ENCODE assay signal across 11 mouse cellular contexts in genomic region chr9:108213105-108213504, GRCm38 (mm10). TPM values are rescaled to one million over a fixed set of nuclear protein-coding genes. Genes with fewer than 3 reads are reported as not detected.
A peak's percentile ranks its signal among the peaks of the same experiment; 100 is the strongest.
DNase-seq lines count a peak whose midpoint lies in the region; ATAC-seq and TF ChIP-seq lines count a peak whose summit lies in the region.
"Had no signal": no experiment of that assay in that cellular context is flagged by ENCODE, and none has a peak within 500 bp of the region (broad histone marks: within the 10 kb centered on the region; RNA-seq: fewer than 3 reads in every experiment).

No protein-coding gene starts in this region.

- no peak overlapping the region for H3K9ac ChIP-seq in intestine, embryonic 14.5 days (ENCODE audit: low read length)
- H3K9ac ChIP-seq in intestine, postnatal 0 days (ENCODE audit: low read depth, low read length), result no peak overlapping the region
- no peak overlapping the region for H3K9ac ChIP-seq in midbrain, postnatal 0 days (replicated peaks; ENCODE audit: low read length, poor library complexity, severe bottlenecking)
- no peak overlapping the region for H3K9ac ChIP-seq in liver, embryonic 12.5 days
- H3K9ac ChIP-seq: embryonic facial prominence, embryonic 12.5 days had no signal

- TF ChIP-seq CTCF in intestine, postnatal 0 days (IDR thresholded peaks at IDR 0.05; ENCODE audit: low read depth), result no peak
- TF ChIP-seq CTCF in midbrain, postnatal 0 days (IDR thresholded peaks at IDR 0.05), result no peak

- no peaks in the 10 kb centered on the region for H3K9me3 ChIP-seq in intestine, embryonic 14.5 days (ENCODE audit: control insufficient read depth, low read length)
- no peaks in the 10 kb centered on the region for H3K9me3 ChIP-seq in intestine, postnatal 0 days (ENCODE audit: control insufficient read depth)
- no peaks in the 10 kb centered on the region for H3K9me3 ChIP-seq in embryonic facial prominence, embryonic 10.5 days
- H3K9me3 ChIP-seq in hindbrain, embryonic 10.5 days, result no peaks in the 10 kb centered on the region
- H3K9me3 ChIP-seq in midbrain, postnatal 0 days (ENCODE audit: low read length), result no peaks in the 10 kb centered on the region
- no peaks in the 10 kb centered on the region for H3K9me3 ChIP-seq in liver, embryonic 12.5 days (replicated peaks)
- H3K9me3 ChIP-seq: embryonic facial prominence, embryonic 12.5 days had no signal

- no peak for DNase-seq in intestine, embryonic 14.5 days (ENCODE audit: low spot score)
- DNase-seq in embryonic facial prominence, embryonic 10.5 days (ENCODE audit: low spot score), result peak; percentile 32
- DNase-seq in hindbrain, embryonic 10.5 days (ENCODE audit: low spot score), result peak; percentile 67
- peak; percentile 38 for DNase-seq in midbrain, postnatal 0 days (ENCODE audit: low spot score)
- DNase-seq in thymus, postnatal 0 days (ENCODE audit: low spot score), result no peak
- DNase-seq: adrenal gland, postnatal 25 days; thymus, postnatal 36 days had no signal

- H3K4me1 ChIP-seq in intestine, embryonic 14.5 days (replicated peaks; ENCODE audit: control insufficient read depth, insufficient read depth, low read length), result no peaks in the 10 kb centered on the region
- H3K4me1 ChIP-seq in intestine, postnatal 0 days (replicated peaks; ENCODE audit: control insufficient read depth, insufficient read depth, low read length), result no peaks in the 10 kb centered on the region
- H3K4me1 ChIP-seq in embryonic facial prominence, embryonic 10.5 days, result peaks cover 18% of the 10 kb centered on the region
- H3K4me1 ChIP-seq in hindbrain, embryonic 10.5 days (replicated peaks), result peaks cover 36% of the 10 kb centered on the region
- H3K4me1 ChIP-seq in midbrain, postnatal 0 days (ENCODE audit: insufficient read depth, low read length), result peaks cover 4% of the 10 kb centered on the region; the same call in 1 of the 2 replicates
- H3K4me1 ChIP-seq in liver, embryonic 12.5 days, result no peaks in the 10 kb centered on the region
- H3K4me1 ChIP-seq: embryonic facial prominence, embryonic 12.5 days had no signal

- peaks cover 41% of the 10 kb centered on the region for H3K36me3 ChIP-seq in intestine, embryonic 14.5 days (ENCODE audit: control insufficient read depth, insufficient read depth, low read length)
- peaks cover 41% of the 10 kb centered on the region for H3K36me3 ChIP-seq in intestine, postnatal 0 days (ENCODE audit: control insufficient read depth, insufficient read depth)
- H3K36me3 ChIP-seq in embryonic facial prominence, embryonic 10.5 days (replicated peaks), result peaks cover 59% of the 10 kb centered on the region
- H3K36me3 ChIP-seq in hindbrain, embryonic 10.5 days, result peaks cover 61% of the 10 kb centered on the region
- peaks cover 33% of the 10 kb centered on the region for H3K36me3 ChIP-seq in midbrain, postnatal 0 days (ENCODE audit: insufficient read depth, low read length)
- peaks cover 51% of the 10 kb centered on the region for H3K36me3 ChIP-seq in liver, embryonic 12.5 days

- no peak overlapping the region for H3K4me2 ChIP-seq in intestine, embryonic 14.5 days (ENCODE audit: low read length)
- H3K4me2 ChIP-seq in intestine, postnatal 0 days (replicated peaks; ENCODE audit: low read depth), result no peak overlapping the region
- no peak overlapping the region for H3K4me2 ChIP-seq in midbrain, postnatal 0 days (ENCODE audit: low read depth, low read length, poor library complexity, severe bottlenecking)
- H3K4me2 ChIP-seq in liver, embryonic 12.5 days, result no peak overlapping the region
- H3K4me2 ChIP-seq: embryonic facial prominence, embryonic 12.5 days had no signal

- 65% methylated on average over 7 of the region's 7 CpGs for WGBS in intestine, embryonic 14.5 days
- 64% methylated on average over 7 of the region's 7 CpGs for WGBS in intestine, postnatal 0 days
- WGBS in embryonic facial prominence, embryonic 10.5 days, result 25% methylated on average over 7 of the region's 7 CpGs
- 21% methylated on average over 7 of the region's 7 CpGs for WGBS in hindbrain, embryonic 10.5 days
- 7% methylated on average over 7 of the region's 7 CpGs for WGBS in midbrain, postnatal 0 days
- 58% methylated on average over 7 of the region's 7 CpGs for WGBS in liver, embryonic 12.5 days (ENCODE audit: insufficient replicate concordance)

- peak; percentile 68; the same call in 1 of the 2 replicates for ATAC-seq in intestine, embryonic 14.5 days (replicated peaks; ENCODE audit: low FRiP score, low TSS enrichment, low read depth)
- ATAC-seq in intestine, postnatal 0 days, result no peak
- ATAC-seq in midbrain, postnatal 0 days (ENCODE audit: low FRiP score), result peak; percentile 58; the same call in 1 of the 2 replicates
- no peak for ATAC-seq in liver, embryonic 12.5 days
- ATAC-seq in inflammation-experienced regulatory T-cells, adult 6 months, result no peak

- H3K27me3 ChIP-seq in intestine, embryonic 14.5 days (replicated peaks; ENCODE audit: control insufficient read depth, insufficient read depth, low read length), result no peaks in the 10 kb centered on the region
- no peaks in the 10 kb centered on the region for H3K27me3 ChIP-seq in intestine, postnatal 0 days (replicated peaks; ENCODE audit: control insufficient read depth, insufficient read depth, low read length)
- H3K27me3 ChIP-seq in embryonic facial prominence, embryonic 10.5 days (replicated peaks; ENCODE audit: low read depth, poor library complexity, severe bottlenecking), result no peaks in the 10 kb centered on the region
- H3K27me3 ChIP-seq in hindbrain, embryonic 10.5 days (ENCODE audit: insufficient read depth, poor library complexity, severe bottlenecking), result no peaks in the 10 kb centered on the region
- H3K27me3 ChIP-seq in midbrain, postnatal 0 days (ENCODE audit: insufficient read depth, low read length), result no peaks in the 10 kb centered on the region
- no peaks in the 10 kb centered on the region for H3K27me3 ChIP-seq in liver, embryonic 12.5 days (replicated peaks)
- H3K27me3 ChIP-seq: embryonic facial prominence, embryonic 12.5 days had no signal

- H3K4me3 ChIP-seq in intestine, embryonic 14.5 days (ENCODE audit: low read depth, low read length), result no peak overlapping the region
- H3K4me3 ChIP-seq in intestine, postnatal 0 days (ENCODE audit: low read depth, low read length), result no peak overlapping the region
- no peak overlapping the region for H3K4me3 ChIP-seq in embryonic facial prominence, embryonic 10.5 days
- peak overlapping the region; percentile 23; the same call in 1 of the 2 replicates for H3K4me3 ChIP-seq in hindbrain, embryonic 10.5 days
- H3K4me3 ChIP-seq in midbrain, postnatal 0 days (ENCODE audit: low read depth, low read length), result no peak overlapping the region
- no peak overlapping the region for H3K4me3 ChIP-seq in liver, embryonic 12.5 days
- H3K4me3 ChIP-seq: embryonic facial prominence, embryonic 12.5 days had no signal

- H3K27ac ChIP-seq in intestine, embryonic 14.5 days (ENCODE audit: low read depth), result 0 out of 2 replicates have a peak overlapping the region, but pooled peaks have one; percentile 30
- no peak overlapping the region for H3K27ac ChIP-seq in intestine, postnatal 0 days (ENCODE audit: low read depth, low read length)
- H3K27ac ChIP-seq in embryonic facial prominence, embryonic 10.5 days (replicated peaks), result peak overlapping the region; percentile 71
- peak overlapping the region; percentile 92 for H3K27ac ChIP-seq in hindbrain, embryonic 10.5 days
- H3K27ac ChIP-seq in midbrain, postnatal 0 days (ENCODE audit: low read depth, low read length), result peak overlapping the region; percentile 13; the same call in 1 of the 2 replicates
- no peak overlapping the region for H3K27ac ChIP-seq in liver, embryonic 12.5 days

RNA-seq across cellular contexts. Expression of gene Bsn, which starts 22.9 kb away (rescaled TPM):
- 4.1 and 4.6 TPM in 2 replicates for polyA plus RNA-seq in intestine, embryonic 14.5 days (2014; fragmentation: Nextera tagmentation; extraction: Ambion mirVana)
- polyA plus RNA-seq in intestine, postnatal 0 days (2015; fragmentation: Nextera tagmentation; extraction: Ambion mirVana), result 1.6 and 1.9 TPM in 2 replicates
- polyA plus RNA-seq in embryonic facial prominence, embryonic 10.5 days (2016; fragmentation: Nextera tagmentation; extraction: Ambion mirVana), result 1.4 and 1.7 TPM in 2 replicates
- 1.4 and 2.4 TPM in 2 replicates for polyA plus RNA-seq in hindbrain, embryonic 10.5 days (2016; fragmentation: Nextera tagmentation; extraction: Ambion mirVana)
- 59.4 and 60.6 TPM in 2 replicates for total RNA-seq in midbrain, postnatal 0 days (2014; rRNA removed)
- polyA plus RNA-seq in midbrain, postnatal 0 days (2015; fragmentation: Nextera tagmentation; extraction: Ambion mirVana), result 6.1 and 7.7 TPM in 2 replicates
- 2.8 and 3.0 TPM in 2 replicates for polyA plus RNA-seq in liver, embryonic 12.5 days (2016; fragmentation: Nextera tagmentation; extraction: Ambion mirVana)
- polyA plus RNA-seq in inflammation-experienced regulatory T-cells, adult 6 months (2017; shearing (Covaris generic)), result under 1 TPM; 0.09 to 0.59 (median 0.38) TPM
- polyA plus RNA-seq in thymus, postnatal 0 days (2015; fragmentation: Nextera tagmentation; extraction: Ambion mirVana), result 1.9 and 2.0 TPM in 2 replicates

RNA-seq across cellular contexts. Expression of gene Dag1, which starts 50.7 kb away (rescaled TPM):
- polyA plus RNA-seq in intestine, embryonic 14.5 days (2014; fragmentation: Nextera tagmentation; extraction: Ambion mirVana), result 71.7 and 75.6 TPM in 2 replicates
- polyA plus RNA-seq in intestine, postnatal 0 days (2015; fragmentation: Nextera tagmentation; extraction: Ambion mirVana), result 42.9 and 44.6 TPM in 2 replicates
- 70.1 and 73.9 TPM in 2 replicates for polyA plus RNA-seq in embryonic facial prominence, embryonic 10.5 days (2016; fragmentation: Nextera tagmentation; extraction: Ambion mirVana)
- 81.2 and 81.6 TPM in 2 replicates for polyA plus RNA-seq in hindbrain, embryonic 10.5 days (2016; fragmentation: Nextera tagmentation; extraction: Ambion mirVana)
- 126 and 141 TPM in 2 replicates for total RNA-seq in midbrain, postnatal 0 days (2014; rRNA removed)
- 78.7 and 79.7 TPM in 2 replicates for polyA plus RNA-seq in midbrain, postnatal 0 days (2015; fragmentation: Nextera tagmentation; extraction: Ambion mirVana)
- polyA plus RNA-seq in liver, embryonic 12.5 days (2016; fragmentation: Nextera tagmentation; extraction: Ambion mirVana), result 20.7 and 22.1 TPM in 2 replicates
- polyA plus RNA-seq in inflammation-experienced regulatory T-cells, adult 6 months (2017; shearing (Covaris generic)), result 1 to 10 TPM; 1.6 to 3.2 (median 2.2) TPM
- 14.0 and 15.6 TPM in 2 replicates for polyA plus RNA-seq in thymus, postnatal 0 days (2015; fragmentation: Nextera tagmentation; extraction: Ambion mirVana)

Comparison
In these comparisons a context has a peak if more than half of its experiments do, and no peak if none do; other contexts are left out.
1. ATAC-seq: peak in intestine, embryonic 14.5 days (single experiment) and midbrain, postnatal 0 days (single experiment); none in intestine, postnatal 0 days (single experiment), liver, embryonic 12.5 days (single experiment) and inflammation-experienced regulatory T-cells, adult 6 months (single experiment).
2. H3K27ac ChIP-seq: peak in intestine, embryonic 14.5 days (single experiment), embryonic facial prominence, embryonic 10.5 days (single experiment), hindbrain, embryonic 10.5 days (single experiment) and midbrain, postnatal 0 days (single experiment); none in intestine, postnatal 0 days (single experiment) and liver, embryonic 12.5 days (single experiment).
3. DNase-seq: peak in embryonic facial prominence, embryonic 10.5 days (single experiment), hindbrain, embryonic 10.5 days (single experiment) and midbrain, postnatal 0 days (single experiment); none in intestine, embryonic 14.5 days (single experiment) and thymus, postnatal 0 days (single experiment).